Mouse (Mus musculus) heart, embryonic 16.5 days (tissue): ENCODE measurements around the gene Rbm4. TPM values are rescaled to one million over a fixed set of nuclear protein-coding genes. Genes with fewer than 3 reads are reported as not detected.
"Not testable (repeated sequence)": the region's sequence is repeated elsewhere in the genome, so short reads cannot be mapped to it uniquely, and the experiment has no call there.

Source experiments
- ATAC-seq: fragments of 200-750 bp; cut with Nextera tagmentation; replicated peaks from 2 replicates; pipeline ENCODE4 v1.8.0; 2017; ENCODE audit warnings: moderate number of reproducible peaks; ENCODE audit not compliant: insufficient read depth, low FRiP score; ENCODE audit errors: extremely low read depth
- H3K27ac ChIP-seq: fragments of 300-500 bp; sonication (generic); 2 replicates; pipeline ENCODE4 v1.5.1; 2014; ENCODE audit warnings: mild to moderate bottlenecking, low read length, control low read depth, moderate library complexity
- H3K27me3 ChIP-seq: fragments of 300-500 bp; sonication (generic); 2 replicates; pipeline ENCODE4 v1.6.1; 2014; ENCODE audit warnings: low read length, mixed read lengths; ENCODE audit not compliant: control insufficient read depth, insufficient read depth
- H3K36me3 ChIP-seq: fragments of 300-500 bp; sonication (generic); 2 replicates; pipeline ENCODE4 v1.6.1; 2014; ENCODE audit not compliant: control insufficient read depth, insufficient read depth
- H3K4me1 ChIP-seq: fragments of 300-500 bp; sonication (generic); 2 replicates; pipeline ENCODE4 v1.6.1; 2014; ENCODE audit warnings: low read length, mixed read lengths; ENCODE audit not compliant: control insufficient read depth, insufficient read depth
- H3K4me2 ChIP-seq: fragments of 300-500 bp; sonication (generic); 2 replicates; pipeline ENCODE4 v1.6.1; 2014; ENCODE audit warnings: low read depth, mild to moderate bottlenecking, control low read depth, low read length
- H3K4me3 ChIP-seq: fragments of 300-500 bp; sonication (generic); 2 replicates; pipeline ENCODE4 v1.5.1; 2014; ENCODE audit warnings: mild to moderate bottlenecking, control low read depth, low read length
- H3K9ac ChIP-seq: fragments of 300-500 bp; sonication (generic); 2 replicates; pipeline ENCODE4 v1.6.1; 2014; ENCODE audit warnings: low read length, control low read depth
- H3K9me3 ChIP-seq: fragments of 300-500 bp; sonication (generic); replicated peaks from 2 replicates; pipeline ENCODE4 v1.6.1; 2016; ENCODE audit warnings: low read length; ENCODE audit not compliant: control insufficient read depth
- WGBS: fragments of 180-500 bp; shearing (Covaris S2); extraction: QIAGEN DNeasy Blood & Tissue Kit; methylation state at CpG from one replicate; pipeline ENCODE4 v1.1.7; 2014; 5-methylcytosine and 5-hydroxymethylcytosine counted together
- polyA plus RNA-seq: library from polyadenylated mRNA; unstranded; fragments of >200 nt; fragmentation: Nextera tagmentation; extraction: Ambion mirVana; gene quantifications from 2 replicates; pipeline ENCODE4 v1.2.1, GENCODE M21; 2015

Rbm4 gene
- polyA plus RNA-seq, 1 experiment from 2014 or later, result 58.7 TPM

GRCm38 (mm10) chr19:4782891-4783290 lies 10.8 kb downstream of the Rbm4 start:
- Histone ChIP-seq H3K27ac (no peak overlapping the region), H3K4me3 (no peak overlapping the region), H3K9me3 (no peaks in the 10 kb centered on the region), H3K4me1 (peaks cover 13% of the 10 kb centered on the region), H3K36me3 (peaks cover 30% of the 10 kb centered on the region), H3K27me3 (no peaks in the 10 kb centered on the region), H3K9ac (no peak overlapping the region), H3K4me2 (no peak overlapping the region)
- ATAC-seq, result no peak
- WGBS, result 75% methylated on average over 2 of the region's 2 CpGs

DNA sequence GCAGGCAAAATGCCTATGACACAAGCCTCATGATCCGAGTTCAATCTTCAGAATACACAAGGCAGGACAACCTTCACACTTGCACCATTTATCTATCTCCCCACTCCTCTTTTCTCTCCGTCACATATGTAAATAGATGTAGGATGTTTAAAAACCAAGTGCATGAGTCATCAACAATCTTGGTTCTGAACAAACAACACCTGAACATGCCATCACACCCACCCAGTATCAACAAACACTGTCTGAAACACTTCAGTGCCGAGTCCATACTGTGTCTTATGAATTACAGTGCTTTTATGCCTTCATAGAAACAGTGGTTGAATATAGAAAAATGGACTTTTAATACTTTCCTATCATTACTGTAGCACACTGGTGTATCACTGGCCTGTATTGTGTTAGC lies 20.9 kb downstream of the Rbm4 start:
- Histone ChIP-seq H3K4me2 (no peak overlapping the region), H3K9ac (no peak overlapping the region), H3K27ac (no peak overlapping the region), H3K27me3 (no peaks in the 10 kb centered on the region), H3K4me3 (no peak overlapping the region), H3K4me1 (no peaks in the 10 kb centered on the region; the same call in 1 of the 2 replicates), H3K36me3 (peaks cover 18% of the 10 kb centered on the region), H3K9me3 (no peaks in the 10 kb centered on the region)
- WGBS, result 78% methylated on average over 3 of the region's 3 CpGs
- no peak for ATAC-seq

DNA sequence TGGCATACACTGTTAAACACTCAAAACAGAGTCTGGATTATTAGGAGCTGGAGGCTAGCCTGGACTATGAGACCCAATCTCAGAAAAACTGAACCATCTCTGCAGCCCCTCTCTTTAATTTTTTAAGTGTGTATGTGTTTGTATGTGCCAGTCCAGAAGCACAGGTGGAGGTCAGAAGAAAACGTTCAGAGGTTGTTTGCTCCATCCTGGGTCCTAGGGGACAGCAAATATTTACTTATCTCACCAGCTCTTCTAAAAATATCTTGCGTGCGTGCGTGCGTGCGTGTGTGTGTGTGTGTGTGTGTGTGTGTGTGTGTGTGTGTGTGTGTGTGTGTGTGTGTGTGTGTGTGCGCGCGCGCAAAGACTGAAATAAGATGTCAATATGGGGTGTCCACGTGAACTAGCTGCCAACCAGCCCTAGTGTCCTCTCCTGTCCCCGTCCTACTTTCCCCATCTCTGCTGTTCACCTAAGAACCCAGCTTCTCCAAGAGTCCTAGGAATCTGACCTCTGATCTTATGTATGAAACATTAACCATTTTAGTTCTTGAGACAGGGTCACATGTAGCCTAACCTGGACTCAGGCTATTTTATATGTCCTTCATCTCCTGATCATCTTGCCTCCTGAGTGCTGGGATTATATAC lies 26.1 kb downstream of the Rbm4 start:
- no peak for ATAC-seq
- Histone ChIP-seq H3K4me3 (no peak overlapping the region), H3K27me3 (no peaks in the 10 kb centered on the region), H3K9me3 (no peaks in the 10 kb centered on the region), H3K4me1 (peaks cover 2% of the 10 kb centered on the region), H3K9ac (no peak overlapping the region), H3K27ac (no peak overlapping the region), H3K4me2 (no peak overlapping the region), H3K36me3 (peaks cover 29% of the 10 kb centered on the region)
- 51% methylated on average over 8 of the region's 12 CpGs for WGBS

DNA sequence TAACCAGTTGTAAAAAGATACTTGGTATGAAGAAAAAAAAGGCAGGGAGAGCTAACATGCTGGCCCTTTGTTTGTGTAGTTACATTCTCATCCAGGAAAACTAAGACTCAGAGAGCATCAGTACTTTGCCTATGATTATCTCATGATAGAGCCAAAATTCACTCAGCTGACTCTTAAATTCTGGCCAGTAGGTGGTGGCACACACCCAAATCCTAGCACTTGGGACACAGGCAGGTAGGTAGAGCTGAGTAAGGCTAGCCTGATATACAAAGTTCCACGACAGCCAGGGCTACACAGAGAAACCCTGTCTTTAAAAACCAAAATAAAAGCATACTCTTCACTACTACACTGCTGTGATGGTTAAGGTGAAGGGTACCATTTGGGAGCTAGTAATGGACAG lies 30.8 kb downstream of the Rbm4 start:
- H3K27ac ChIP-seq, result no peak overlapping the region
- H3K4me2 ChIP-seq, result no peak overlapping the region
- no peaks in the 10 kb centered on the region for H3K9me3 ChIP-seq
- peaks cover 7% of the 10 kb centered on the region for H3K4me1 ChIP-seq
- WGBS, result 63% methylated on average over 1 of the region's 1 CpGs
- no peak for ATAC-seq
- H3K36me3 ChIP-seq, result peaks cover 24% of the 10 kb centered on the region
- no peaks in the 10 kb centered on the region for H3K27me3 ChIP-seq
- H3K4me3 ChIP-seq, result no peak overlapping the region
- no peak overlapping the region for H3K9ac ChIP-seq

GRCm38 (mm10) chr19:4760544-4760943 lies 33.2 kb downstream of the Rbm4 start:
- not testable (repeated sequence) for H3K27ac ChIP-seq, H3K4me1 ChIP-seq, H3K4me3 ChIP-seq, ATAC-seq, H3K9ac ChIP-seq, H3K4me2 ChIP-seq, H3K27me3 ChIP-seq, H3K9me3 ChIP-seq
- WGBS, result 81% methylated on average over 8 of the region's 8 CpGs
- peaks cover 21% of the 10 kb centered on the region for H3K36me3 ChIP-seq

DNA sequence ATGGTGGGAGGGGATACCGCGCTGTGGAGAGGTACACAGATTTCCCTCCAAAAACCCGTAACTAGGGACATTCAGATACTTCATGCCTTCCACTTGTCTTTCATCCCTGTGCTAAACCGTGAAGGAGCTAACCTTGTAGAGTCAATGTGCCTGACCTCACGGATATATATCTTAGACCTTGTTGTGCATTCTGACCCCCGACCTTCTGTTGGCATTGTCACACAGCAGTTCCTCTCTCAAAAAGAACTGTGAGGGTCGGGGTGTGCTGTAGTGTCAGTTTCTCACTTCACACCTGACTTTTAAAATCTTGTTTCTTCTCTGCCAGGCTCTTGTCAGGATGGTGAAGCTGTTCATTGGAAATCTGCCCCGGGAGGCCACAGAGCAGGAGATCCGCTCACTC lies 36.8 kb downstream of the Rbm4 start:
- WGBS, result 3% methylated on average over 9 of the region's 9 CpGs
- peak overlapping the region; percentile 91 for H3K9ac ChIP-seq
- no peaks in the 10 kb centered on the region for H3K9me3 ChIP-seq
- H3K4me3 ChIP-seq, result peak overlapping the region; percentile 91
- no peak for ATAC-seq
- peak overlapping the region; percentile 90 for H3K4me2 ChIP-seq
- peaks cover 12% of the 10 kb centered on the region for H3K4me1 ChIP-seq
- no peaks in the 10 kb centered on the region for H3K27me3 ChIP-seq
- H3K27ac ChIP-seq, result peak overlapping the region; percentile 97
- peaks cover 3% of the 10 kb centered on the region; the same call in 1 of the 2 replicates for H3K36me3 ChIP-seq

- Histone ChIP-seq H3K9ac (peak within 1 kb of the TSS; percentile 91), H3K4me1 (peaks cover 12% of the 10 kb centered on the region), H3K4me3 (peak within 1 kb of the TSS; percentile 91), H3K4me2 (peak within 1 kb of the TSS; percentile 90), H3K9me3 (no peaks in the 10 kb centered on the region), H3K27ac (peak within 1 kb of the TSS; percentile 97), H3K27me3 (no peaks in the 10 kb centered on the region), H3K36me3 (peaks cover 2% of the 10 kb centered on the region; the same call in 1 of the 2 replicates)
- peak; percentile 98 for ATAC-seq
- under 1% methylated on average over 62 of the region's 65 CpGs for whole genome bisulfite sequencing
These were observed 37.3 kb downstream of the Rbm4 start, which contains the start of gene Rbm4b for GRCm38 (mm10) chr19:4756193-4756911. Rbm4b (plus strand) TSS chr19:4756497.

GRCm38 (mm10) chr19:4755565-4756192 lies 38.0 kb downstream of the Rbm4 start:
- peak overlapping the region; percentile 79 for H3K4me2 ChIP-seq
- peaks cover 2% of the 10 kb centered on the region; the same call in 1 of the 2 replicates for H3K36me3 ChIP-seq
- H3K4me1 ChIP-seq, result peaks cover 12% of the 10 kb centered on the region
- WGBS, result 0% methylated on average over 10 of the region's 10 CpGs
- peak overlapping the region; percentile 91 for H3K4me3 ChIP-seq
- peak overlapping the region; percentile 93 for H3K27ac ChIP-seq
- peak overlapping the region; percentile 77 for H3K9ac ChIP-seq
- peak; percentile 78 for ATAC-seq
- no peaks in the 10 kb centered on the region for H3K27me3 ChIP-seq
- H3K9me3 ChIP-seq, result no peaks in the 10 kb centered on the region

- Histone ChIP-seq H3K9ac (no peak overlapping the region), H3K36me3 (no peaks in the 10 kb centered on the region), H3K9me3 (no peaks in the 10 kb centered on the region), H3K4me1 (0 out of 2 replicates have a peak, but pooled peaks cover 4% of the 10 kb centered on the region), H3K27me3 (no peaks in the 10 kb centered on the region), H3K4me3 (no peak overlapping the region), H3K27ac (no peak overlapping the region), H3K4me2 (no peak overlapping the region)
- WGBS, result 79% methylated on average over 6 of the region's 6 CpGs
- no peak for ATAC-seq
These were observed 43.7 kb downstream of the Rbm4 start for GRCm38 (mm10) chr19:4749975-4750374.
